In genomic region chr6:142779045-142779811, GRCm38 (mm10) we compare ENCODE assay signal across 8 mouse cellular contexts. TPM values are rescaled to one million over a fixed set of nuclear protein-coding genes. Genes with fewer than 3 reads are reported as not detected.
DNase-seq lines count a peak whose midpoint lies in the region; ATAC-seq lines count a peak whose summit lies in the region.

No protein-coding gene starts in this region.

- peaks cover 20% of the 10 kb centered on the region for H3K36me3 ChIP-seq in embryonic facial prominence, embryonic 10.5 days (replicated peaks)
- H3K36me3 ChIP-seq in hindbrain, embryonic 12.5 days = peaks cover 17% of the 10 kb centered on the region

- WGBS in embryonic facial prominence, embryonic 10.5 days = 59% methylated on average over 11 of the region's 11 CpGs
- WGBS in hindbrain, embryonic 12.5 days = 56% methylated on average over 11 of the region's 11 CpGs

- no peak overlapping the region for H3K4me2 ChIP-seq in hindbrain, embryonic 12.5 days (replicated peaks)

- no peak overlapping the region for H3K9ac ChIP-seq in hindbrain, embryonic 12.5 days

- H3K27ac ChIP-seq in embryonic facial prominence, embryonic 10.5 days (replicated peaks) = no peak overlapping the region
- H3K27ac ChIP-seq in hindbrain, embryonic 12.5 days = 0 out of 2 replicates have a peak overlapping the region, but pooled peaks have one; percentile 64

- no peak overlapping the region for H3K4me3 ChIP-seq in embryonic facial prominence, embryonic 10.5 days
- no peak overlapping the region for H3K4me3 ChIP-seq in hindbrain, embryonic 12.5 days

- peak; percentile 54 for ATAC-seq in hindbrain, embryonic 12.5 days (ENCODE audit: low FRiP score)

- H3K4me1 ChIP-seq in embryonic facial prominence, embryonic 10.5 days = peaks cover 3% of the 10 kb centered on the region; the same call in 1 of the 2 replicates
- H3K4me1 ChIP-seq in hindbrain, embryonic 12.5 days = peaks cover 11% of the 10 kb centered on the region

- DNase-seq in CD4-positive helper T cell, adult 2 months (ENCODE audit: low read depth, low spot score) = peak; percentile 68
- peak; percentile 51 for DNase-seq in MEL-GATA-1-ER (ENCODE audit: extremely low read depth, low read depth)
- peak; percentile 35 for DNase-seq in embryonic facial prominence, embryonic 10.5 days (ENCODE audit: low spot score)
- DNase-seq in layer of hippocampus, adult 9-10 months (ENCODE audit: low spot score) = peak; percentile 69
- peak; percentile 68 for DNase-seq in lung, postnatal 36 days
- DNase-seq in right cerebral cortex, postnatal 25 days = peak; percentile 39
- DNase-seq in urinary bladder, adult 2 months (ENCODE audit: low spot score) = no peak

- no peaks in the 10 kb centered on the region for H3K9me3 ChIP-seq in embryonic facial prominence, embryonic 10.5 days
- H3K9me3 ChIP-seq in hindbrain, embryonic 12.5 days (replicated peaks) = no peaks in the 10 kb centered on the region

- H3K27me3 ChIP-seq in embryonic facial prominence, embryonic 10.5 days (replicated peaks; ENCODE audit: low read depth, poor library complexity, severe bottlenecking) = no peaks in the 10 kb centered on the region; the same call in 1 of the 2 replicates
- H3K27me3 ChIP-seq in hindbrain, embryonic 12.5 days = no peaks in the 10 kb centered on the region

RNA-seq across cellular contexts. Expression of gene Cmas, which starts 22.7 kb away (rescaled TPM):
- polyA plus RNA-seq in embryonic facial prominence, embryonic 10.5 days (2016; fragmentation: Nextera tagmentation; extraction: Ambion mirVana) = 65.6 and 68.3 TPM in 2 replicates
- polyA plus RNA-seq in hindbrain, embryonic 12.5 days (2016; fragmentation: Nextera tagmentation; extraction: Ambion mirVana) = 138 and 139 TPM in 2 replicates
- polyA plus RNA-seq in urinary bladder, adult 2 months (2012; rRNA removed) = 44.3 and 47.6 TPM in 2 replicates

RNA-seq across cellular contexts. Expression of gene Sult6b2, which starts 25.1 kb away (rescaled TPM):
- polyA plus RNA-seq in embryonic facial prominence, embryonic 10.5 days (2016; fragmentation: Nextera tagmentation; extraction: Ambion mirVana) = not detected in 2 replicates
- polyA plus RNA-seq in hindbrain, embryonic 12.5 days (2016; fragmentation: Nextera tagmentation; extraction: Ambion mirVana) = not detected in 2 replicates
- not detected in 2 replicates for polyA plus RNA-seq in urinary bladder, adult 2 months (2012; rRNA removed)
